Mouse (Mus musculus) heart, embryonic 12.5 days (tissue): Measurements from ENCODE around the gene Camkk1. TPM values are rescaled to one million over a fixed set of nuclear protein-coding genes. Genes with fewer than 3 reads are reported as not detected.

ENCODE experiments used
- ATAC-seq: fragments of 200-750 bp; cut with Nextera tagmentation; 2 replicates; pipeline ENCODE4 v1.8.0; 2017; ENCODE audit warnings: moderate TSS enrichment, moderate library complexity; ENCODE audit not compliant: insufficient number of reproducible peaks, low FRiP score
- H3K27ac ChIP-seq: fragments of 300-500 bp; sonication (generic); 2 replicates; pipeline ENCODE4 v1.5.1; 2016; ENCODE audit warnings: mild to moderate bottlenecking, moderate library complexity; ENCODE audit not compliant: poor library complexity, severe bottlenecking
- H3K27me3 ChIP-seq: fragments of 300-500 bp; sonication (generic); replicated peaks from 2 replicates; pipeline ENCODE4 v1.6.1; 2016; ENCODE audit warnings: mild to moderate bottlenecking, moderate library complexity
- H3K36me3 ChIP-seq: fragments of 300-500 bp; sonication (generic); 2 replicates; pipeline ENCODE4 v1.6.1; 2016; ENCODE audit warnings: mild to moderate bottlenecking, moderate library complexity
- H3K4me1 ChIP-seq: fragments of 300-500 bp; sonication (generic); replicated peaks from 2 replicates; pipeline ENCODE4 v1.6.1; 2016; ENCODE audit warnings: mild to moderate bottlenecking
- H3K4me2 ChIP-seq: fragments of 300-500 bp; sonication (generic); 2 replicates; pipeline ENCODE4 v1.6.1; 2016; ENCODE audit warnings: mild to moderate bottlenecking, moderate library complexity
- H3K4me3 ChIP-seq: fragments of 300-500 bp; sonication (generic); 2 replicates; pipeline ENCODE4 v1.5.1; 2016; ENCODE audit warnings: mild to moderate bottlenecking
- H3K9ac ChIP-seq: fragments of 300-500 bp; sonication (generic); 2 replicates; pipeline ENCODE4 v1.6.1; 2016; ENCODE audit warnings: mild to moderate bottlenecking, moderate library complexity
- H3K9me3 ChIP-seq: fragments of 300-500 bp; sonication (generic); replicated peaks from 2 replicates; pipeline ENCODE4 v1.6.1; 2016; ENCODE audit warnings: mild to moderate bottlenecking, moderate library complexity
- WGBS: fragments of 180-500 bp; shearing (Covaris S2); methylation state at CpG from one replicate; pipeline ENCODE4 v1.1.7; 2016; 5-methylcytosine and 5-hydroxymethylcytosine counted together
- polyA plus RNA-seq: library from polyadenylated mRNA; unstranded; fragments of >200 nt; fragmentation: Nextera tagmentation; extraction: Ambion mirVana; gene quantifications from 2 replicates; pipeline ENCODE4 v1.2.1, GENCODE M21; 2016

The Camkk1 gene
- polyA plus RNA-seq, 1 experiment from 2014 or later = 2.0 TPM

DNA sequence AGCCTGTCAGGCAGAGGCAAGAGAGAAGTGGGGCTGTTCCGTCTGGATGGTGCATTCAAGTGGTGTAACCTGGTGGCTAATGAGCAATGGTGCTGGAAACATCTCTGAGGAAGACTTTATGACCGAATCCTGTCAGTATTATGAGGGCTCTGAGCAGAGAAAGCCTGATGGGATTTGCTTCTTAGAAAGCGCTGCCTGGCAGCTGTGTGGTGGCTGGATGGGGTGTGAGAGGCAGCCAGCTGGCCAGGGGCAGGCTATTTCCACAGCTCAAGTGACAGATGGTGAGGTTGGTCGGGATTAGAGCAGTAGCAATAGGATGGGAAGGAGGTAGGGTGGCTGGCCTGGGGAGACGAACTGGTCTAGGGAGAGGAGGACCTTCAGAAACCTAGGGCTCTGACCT, 12.7 kb downstream of the Camkk1 start:
- Histone ChIP-seq H3K36me3 (no peaks in the 10 kb centered on the region), H3K4me3 (no peak overlapping the region), H3K9ac (peak overlapping the region; percentile 49), H3K4me2 (peak overlapping the region; percentile 67; the same call in 1 of the 2 replicates), H3K4me1 (peaks cover 25% of the 10 kb centered on the region), H3K27me3 (peaks cover 11% of the 10 kb centered on the region; the same call in 1 of the 2 replicates), H3K9me3 (no peaks in the 10 kb centered on the region), H3K27ac (no peak overlapping the region)
- ATAC-seq = no peak
- 74% methylated on average over 5 of the region's 5 CpGs for WGBS

DNA sequence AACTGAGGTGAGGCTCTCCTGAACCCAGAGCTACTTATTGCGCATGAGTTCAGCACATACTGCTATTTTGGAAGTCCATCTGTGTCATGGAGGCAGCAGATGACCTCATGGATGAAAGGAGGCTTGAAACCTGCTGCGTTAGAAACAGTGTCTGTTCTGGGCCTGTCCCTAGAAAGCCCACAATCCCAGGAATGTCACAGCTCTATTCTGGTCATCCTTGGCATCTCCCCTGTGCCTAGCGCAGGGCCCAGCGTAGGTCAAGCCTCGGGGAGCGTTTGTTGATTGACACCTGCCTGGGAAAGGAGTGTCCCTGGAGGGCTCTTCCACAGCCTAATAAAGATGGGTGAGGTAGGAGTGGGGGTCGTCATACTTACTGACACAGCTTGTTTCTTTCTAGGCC, 17.3 kb downstream of the Camkk1 start:
- no peak for ATAC-seq
- no peaks in the 10 kb centered on the region for H3K36me3 ChIP-seq
- WGBS = 49% methylated on average over 7 of the region's 7 CpGs

DNA sequence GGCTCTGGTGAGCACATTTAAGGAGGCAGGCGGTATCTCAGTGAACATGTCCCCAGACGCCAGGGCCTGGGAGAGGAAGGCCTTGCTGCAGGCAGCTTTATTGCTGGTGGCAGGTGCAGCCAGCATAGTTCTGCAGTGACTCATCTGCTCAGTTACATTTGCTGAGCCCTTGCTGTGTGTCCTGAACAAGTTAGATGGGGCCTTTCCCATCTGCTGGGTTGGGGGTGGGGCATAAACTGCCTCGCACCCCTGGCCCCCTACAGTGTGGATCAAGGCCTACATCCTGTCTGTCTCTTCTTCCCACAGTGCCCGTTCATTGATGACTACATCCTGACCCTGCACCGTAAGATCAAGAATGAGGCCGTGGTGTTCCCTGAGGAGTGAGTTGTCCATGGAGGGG, 18.1 kb downstream of the Camkk1 start:
- Histone ChIP-seq H3K9ac (no peak overlapping the region), H3K4me3 (no peak overlapping the region), H3K36me3 (no peaks in the 10 kb centered on the region), H3K4me1 (peaks cover 18% of the 10 kb centered on the region), H3K4me2 (no peak overlapping the region), H3K9me3 (no peaks in the 10 kb centered on the region), H3K27ac (no peak overlapping the region), H3K27me3 (0 out of 2 replicates have a peak, but pooled peaks cover 10% of the 10 kb centered on the region)
- ATAC-seq = no peak
- WGBS = 50% methylated on average over 6 of the region's 6 CpGs

More for the DNA sequence above, 17.3 kb downstream of the Camkk1 start:
- Histone ChIP-seq H3K27ac (no peak overlapping the region), H3K9ac (no peak overlapping the region), H3K4me1 (peaks cover 21% of the 10 kb centered on the region), H3K9me3 (no peaks in the 10 kb centered on the region), H3K4me3 (no peak overlapping the region), H3K4me2 (no peak overlapping the region), H3K27me3 (0 out of 2 replicates have a peak, but pooled peaks cover 10% of the 10 kb centered on the region)

DNA sequence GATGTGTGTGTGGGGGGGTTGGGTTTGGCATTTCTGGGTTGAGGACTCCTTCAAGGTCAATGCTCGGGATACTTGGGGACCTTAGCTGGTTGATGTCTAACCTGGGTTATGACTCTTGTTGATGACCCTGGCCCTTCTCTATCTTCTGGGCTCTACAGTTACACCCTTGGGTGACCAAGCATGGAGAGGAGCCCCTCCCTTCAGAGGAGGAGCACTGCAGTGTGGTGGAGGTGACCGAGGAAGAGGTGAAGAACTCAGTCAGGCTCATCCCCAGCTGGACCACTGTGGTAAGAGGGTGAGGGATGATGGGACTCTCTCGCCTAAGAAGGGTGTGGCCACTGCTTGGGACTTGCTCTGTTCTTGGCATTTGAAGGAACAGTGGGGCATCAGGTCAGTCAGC, 18.9 kb downstream of the Camkk1 start:
- 85% methylated on average over 3 of the region's 3 CpGs for WGBS
- H3K9ac ChIP-seq = no peak overlapping the region
- H3K36me3 ChIP-seq = no peaks in the 10 kb centered on the region
- H3K9me3 ChIP-seq = no peaks in the 10 kb centered on the region
- H3K27me3 ChIP-seq = 0 out of 2 replicates have a peak, but pooled peaks cover 4% of the 10 kb centered on the region
- H3K4me3 ChIP-seq = no peak overlapping the region
- no peak for ATAC-seq
- no peak overlapping the region for H3K4me2 ChIP-seq
- peaks cover 18% of the 10 kb centered on the region for H3K4me1 ChIP-seq
- no peak overlapping the region for H3K27ac ChIP-seq

DNA sequence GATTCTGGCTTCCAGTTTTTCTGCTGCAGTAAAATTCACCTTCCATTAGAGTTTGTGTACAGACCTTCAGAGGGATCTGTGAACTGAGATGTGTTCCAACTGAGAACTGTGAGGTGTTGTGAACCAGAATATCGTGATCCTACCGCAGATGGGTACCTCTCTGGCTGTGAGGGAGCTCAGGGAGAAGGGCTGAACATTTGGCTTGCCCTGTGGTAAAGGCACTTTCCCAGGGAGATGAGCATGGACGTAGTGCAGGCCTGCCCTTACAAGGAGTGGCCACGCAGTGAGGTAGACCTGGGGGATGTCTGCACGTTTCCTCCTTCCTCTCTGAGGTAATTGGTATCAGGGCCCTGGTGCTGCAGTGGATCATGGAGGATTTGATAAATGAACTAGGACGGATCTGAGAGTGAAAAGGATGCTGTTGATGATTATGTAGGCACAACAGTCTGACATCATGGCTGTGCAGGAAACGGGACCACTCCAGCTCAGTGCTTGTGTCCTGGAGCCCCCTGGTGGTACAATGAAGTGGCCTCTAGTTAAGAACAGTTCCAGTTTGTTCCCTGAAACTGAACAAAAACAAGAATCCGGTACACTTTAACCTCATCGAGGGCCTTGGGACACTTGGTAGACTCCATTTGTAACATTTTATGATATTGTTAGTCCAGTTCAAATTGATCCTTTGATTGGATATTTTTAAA, 20.4 kb downstream of the Camkk1 start:
- Histone ChIP-seq H3K27me3 (no peaks in the 10 kb centered on the region), H3K4me1 (peaks cover 18% of the 10 kb centered on the region)
- ATAC-seq = no peak

DNA sequence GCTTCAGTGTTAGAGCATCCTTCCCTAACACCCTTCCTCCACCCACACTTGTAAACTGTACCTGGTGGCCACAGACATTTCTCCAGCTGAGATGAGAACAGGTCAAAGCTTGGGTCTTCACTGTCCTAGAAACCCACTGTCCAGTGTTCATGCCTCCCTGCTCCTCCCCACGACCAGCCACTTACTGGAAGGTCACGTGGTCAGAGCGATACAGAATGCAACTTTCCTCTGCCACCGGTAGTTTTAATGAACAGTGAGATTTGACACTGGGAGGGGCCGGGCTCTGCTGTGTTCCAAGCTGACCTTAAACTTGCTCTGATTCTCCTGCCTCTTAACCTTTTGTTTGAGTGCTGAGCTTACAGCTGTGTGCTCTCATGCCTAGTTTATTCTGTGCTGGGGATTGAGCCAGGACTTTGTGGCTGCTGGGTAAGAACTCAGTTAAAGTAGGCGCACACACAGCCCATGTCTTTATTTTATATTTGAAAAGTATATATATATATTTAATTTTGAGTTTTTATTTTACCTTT, 25.5 kb downstream of the Camkk1 start:
- Histone ChIP-seq H3K4me2 (no peak overlapping the region), H3K9me3 (no peaks in the 10 kb centered on the region), H3K36me3 (no peaks in the 10 kb centered on the region), H3K9ac (0 out of 2 replicates have a peak overlapping the region, but pooled peaks have one; percentile 3), H3K4me1 (peaks cover 10% of the 10 kb centered on the region), H3K27ac (no peak overlapping the region), H3K27me3 (no peaks in the 10 kb centered on the region), H3K4me3 (no peak overlapping the region)
- ATAC-seq = no peak
- 47% methylated on average over 6 of the region's 6 CpGs for WGBS

More for the DNA sequence above, 20.4 kb downstream of the Camkk1 start:
- WGBS = 56% methylated on average over 9 of the region's 9 CpGs
- Histone ChIP-seq H3K4me2 (no peak overlapping the region), H3K9me3 (no peaks in the 10 kb centered on the region), H3K9ac (no peak overlapping the region), H3K27ac (no peak overlapping the region), H3K4me3 (no peak overlapping the region), H3K36me3 (no peaks in the 10 kb centered on the region)

DNA sequence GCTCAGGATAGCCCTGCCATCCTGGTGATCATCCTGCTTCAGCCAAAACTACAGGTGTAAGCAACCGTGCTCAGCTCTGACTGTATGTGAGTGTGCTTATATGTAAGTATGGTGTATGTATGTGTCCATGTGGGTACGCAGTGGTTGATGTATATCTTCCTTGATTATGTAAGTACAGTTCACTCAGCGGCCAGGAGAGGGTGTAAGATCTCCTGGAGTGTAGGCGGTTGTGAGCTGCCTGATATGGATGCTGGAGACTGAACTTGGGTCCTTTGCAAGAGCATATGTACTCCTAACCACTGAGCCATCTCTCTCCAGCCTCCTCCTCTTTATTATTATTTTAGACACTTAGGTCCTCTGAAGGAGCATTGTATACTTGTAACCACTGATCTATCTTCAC, 26.0 kb downstream of the Camkk1 start:
- Histone ChIP-seq H3K4me2 (no peak overlapping the region), H3K9me3 (no peaks in the 10 kb centered on the region), H3K9ac (no peak overlapping the region), H3K27ac (no peak overlapping the region), H3K4me3 (no peak overlapping the region), H3K27me3 (no peaks in the 10 kb centered on the region), H3K36me3 (peaks cover 1% of the 10 kb centered on the region; the same call in 1 of the 2 replicates), H3K4me1 (peaks cover 13% of the 10 kb centered on the region)
- no peak for ATAC-seq
- 68% methylated on average over 4 of the region's 4 CpGs for WGBS

DNA sequence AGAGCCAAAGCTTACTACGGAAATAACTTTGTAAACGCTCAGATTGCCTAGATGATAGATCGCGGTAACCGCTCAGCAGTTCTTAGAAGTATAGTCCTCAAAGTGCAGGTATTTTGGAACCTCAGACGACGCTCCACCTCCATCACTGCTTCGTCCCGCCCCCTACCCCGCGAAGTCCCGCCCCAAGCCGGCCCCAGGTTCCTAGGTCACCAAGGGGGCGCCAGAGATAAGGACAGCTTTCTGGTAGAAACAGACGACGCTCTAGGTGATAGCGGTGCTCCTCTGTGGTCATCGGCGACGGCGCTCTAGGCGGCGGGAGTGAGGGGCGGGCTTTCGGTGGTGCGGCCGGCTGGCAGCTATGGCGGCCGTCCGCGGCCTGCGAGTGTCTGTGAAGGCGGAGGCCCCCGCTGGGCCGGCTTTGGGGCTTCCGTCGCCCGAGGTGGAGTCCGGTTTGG, 28.8 kb downstream of the Camkk1 start, which contains the start of gene Ncbp3:
Gene Ncbp3 (plus strand): TSS at position 242 of the 455 bp plus-strand sequence.
- peak; percentile 94 for ATAC-seq
- under 1% methylated on average over 39 of the region's 39 CpGs for WGBS
- H3K36me3 ChIP-seq = peaks cover 18% of the 10 kb centered on the region
- peak within 1 kb of the TSS; percentile 97 for H3K9ac ChIP-seq
- peaks cover 17% of the 10 kb centered on the region for H3K4me1 ChIP-seq
- H3K4me3 ChIP-seq = peak within 1 kb of the TSS; percentile 94
- H3K9me3 ChIP-seq = no peaks in the 10 kb centered on the region
- peak within 1 kb of the TSS; percentile 98 for H3K4me2 ChIP-seq
- no peaks in the 10 kb centered on the region for H3K27me3 ChIP-seq
- H3K27ac ChIP-seq = peak within 1 kb of the TSS; percentile 92

DNA sequence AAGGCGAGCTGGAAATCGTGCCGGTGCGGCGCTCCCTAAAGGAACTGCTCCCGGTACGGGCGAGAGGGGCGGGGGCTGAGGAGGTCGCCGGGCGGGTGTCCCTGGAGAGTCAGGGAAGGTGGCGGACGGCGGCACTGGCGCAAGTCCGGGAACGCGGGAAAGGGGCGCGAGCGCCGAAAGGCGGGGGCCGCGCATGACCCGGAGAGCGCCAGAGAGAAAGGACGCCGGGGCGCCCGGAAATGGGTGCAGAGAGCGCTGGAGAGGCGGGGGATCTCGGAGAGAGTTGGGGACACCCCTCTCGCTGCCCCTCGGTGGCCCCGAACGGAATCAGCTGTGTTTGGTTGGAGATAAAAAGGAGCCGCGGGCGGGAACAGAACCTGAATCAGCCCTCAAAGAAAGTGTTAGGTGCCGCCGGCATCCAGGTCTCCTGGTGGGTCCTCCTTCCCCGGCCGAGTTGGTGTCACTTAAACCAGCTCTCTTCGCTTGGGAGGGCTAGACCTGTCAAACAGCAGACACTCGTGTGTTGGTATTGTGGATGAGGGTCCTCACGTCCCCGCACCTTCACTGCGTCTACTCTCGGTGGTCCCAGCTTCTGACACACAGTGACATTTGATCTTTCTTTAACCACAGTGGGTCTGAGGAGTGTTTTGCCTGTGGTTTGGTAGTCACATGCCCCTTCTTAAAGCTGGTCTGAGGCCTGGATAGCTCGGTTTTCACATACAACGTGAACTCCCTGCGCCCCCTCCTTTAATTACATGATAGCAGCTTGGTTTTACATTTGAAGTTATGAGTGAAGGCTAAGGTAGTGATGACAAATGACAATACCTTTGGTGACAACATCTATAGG, 29.4 kb downstream of the Camkk1 start:
- WGBS = 1% methylated on average over 55 of the region's 55 CpGs

DNA sequence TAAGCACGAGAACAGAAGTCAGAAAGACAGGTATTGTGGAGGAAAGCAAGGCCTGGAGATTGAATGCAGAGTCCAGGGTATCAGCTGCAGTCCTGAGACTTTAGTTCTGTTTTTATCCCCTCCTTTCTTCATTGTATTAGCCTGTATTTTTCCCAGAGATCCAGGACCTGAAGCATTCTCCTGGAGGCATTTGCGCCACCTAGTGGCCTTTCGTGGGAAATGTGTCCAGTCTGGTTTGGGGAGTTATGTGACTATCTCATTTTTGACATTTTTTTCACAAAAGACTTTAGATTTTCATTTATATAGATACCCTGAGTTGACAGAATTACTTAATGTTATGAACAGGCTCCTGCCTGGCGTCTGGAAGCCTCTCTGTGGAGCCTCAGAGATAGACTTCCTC, 30.5 kb downstream of the Camkk1 start:
- Histone ChIP-seq H3K36me3 (peaks cover 31% of the 10 kb centered on the region), H3K9ac (peak overlapping the region; percentile 97), H3K4me1 (peaks cover 19% of the 10 kb centered on the region), H3K27ac (0 out of 2 replicates have a peak overlapping the region, but pooled peaks have one; percentile 2), H3K4me2 (peak overlapping the region; percentile 98), H3K27me3 (no peaks in the 10 kb centered on the region), H3K9me3 (no peaks in the 10 kb centered on the region), H3K4me3 (peak overlapping the region; percentile 94)
- 5% methylated on average over 4 of the region's 4 CpGs for WGBS
- ATAC-seq = no peak

More for the DNA sequence above, 29.4 kb downstream of the Camkk1 start:
- no peaks in the 10 kb centered on the region for H3K9me3 ChIP-seq
- peaks cover 20% of the 10 kb centered on the region for H3K36me3 ChIP-seq
- H3K27me3 ChIP-seq = no peaks in the 10 kb centered on the region
- peak overlapping the region; percentile 92 for H3K27ac ChIP-seq
- H3K4me1 ChIP-seq = peaks cover 19% of the 10 kb centered on the region
- peak overlapping the region; percentile 97 for H3K9ac ChIP-seq
- H3K4me2 ChIP-seq = peak overlapping the region; percentile 98
- ATAC-seq = peak; percentile 71
- H3K4me3 ChIP-seq = peak overlapping the region; percentile 94

DNA sequence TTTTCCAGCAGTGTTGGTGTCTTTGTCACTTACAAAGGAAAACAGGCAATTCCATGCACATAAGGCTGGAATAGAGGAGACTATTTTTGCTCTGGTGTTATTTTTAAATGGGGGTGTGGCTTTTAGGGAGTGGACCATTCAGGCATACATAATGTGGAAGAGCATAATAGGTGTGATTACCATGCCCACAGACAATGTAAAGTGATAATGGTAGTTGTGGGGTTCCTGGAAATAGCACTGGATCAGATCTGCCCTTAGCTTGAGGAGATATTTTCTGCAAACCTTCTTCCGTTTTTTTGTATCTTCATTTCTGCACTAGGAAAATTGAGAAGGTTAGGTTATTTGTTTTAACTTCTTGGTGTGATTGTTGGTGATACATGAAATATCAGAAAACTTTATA, 34.0 kb downstream of the Camkk1 start:
- H3K9ac ChIP-seq = no peak overlapping the region
- H3K9me3 ChIP-seq = no peaks in the 10 kb centered on the region
- H3K27ac ChIP-seq = peak overlapping the region; percentile 25; the same call in 1 of the 2 replicates
- peaks cover 24% of the 10 kb centered on the region for H3K4me1 ChIP-seq
- H3K36me3 ChIP-seq = peaks cover 64% of the 10 kb centered on the region
- H3K4me3 ChIP-seq = no peak overlapping the region
- H3K27me3 ChIP-seq = no peaks in the 10 kb centered on the region
- 69% methylated on average over 1 of the region's 1 CpGs for WGBS
- no peak for ATAC-seq
- H3K4me2 ChIP-seq = no peak overlapping the region
